Mouse (Mus musculus) hindlimb bud, embryonic 11.5 days (tissue): ENCODE data around the gene Pakap.
A peak's percentile ranks its signal among the peaks of the same experiment; 100 is the strongest.

ENCODE experiments used
- DNase-seq: peaks from one replicate; pipeline ENCODE4 v3.0.0-alpha.2; 2012; ENCODE audit warnings: low read depth, low spot score; ENCODE audit errors: extremely low spot score

The Pakap gene

DNA sequence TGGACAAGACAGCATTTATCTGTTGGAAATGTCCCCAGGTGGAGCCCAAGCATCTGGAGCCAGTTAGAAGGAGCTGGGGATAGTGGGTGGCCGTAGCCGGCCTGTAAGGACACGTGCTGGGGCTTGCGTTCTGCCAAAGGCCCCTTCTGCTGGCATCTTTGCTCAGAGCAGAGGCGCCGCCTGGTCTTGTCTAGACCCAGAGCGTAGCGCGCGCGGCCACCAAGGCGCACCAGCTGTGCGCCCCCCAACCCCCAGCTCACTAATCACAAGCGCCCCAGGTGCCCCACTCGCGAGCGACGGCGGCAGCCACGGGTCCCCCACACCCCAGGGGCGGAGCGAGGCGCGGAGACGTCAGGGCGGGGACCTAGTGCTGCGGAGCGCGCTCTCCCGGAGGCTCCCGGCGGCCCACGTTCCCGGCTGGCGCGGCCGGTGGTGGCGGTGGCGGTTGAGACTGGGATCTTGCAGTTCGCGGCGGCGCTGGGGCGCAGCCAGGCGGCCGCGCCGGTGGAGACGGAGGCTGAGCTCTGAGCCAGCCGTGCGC, at the start of gene Pakap:
TSS of gene Pakap (plus strand) at position 514 of the 541 bp plus-strand sequence.
- no peak for DNase-seq

DNA sequence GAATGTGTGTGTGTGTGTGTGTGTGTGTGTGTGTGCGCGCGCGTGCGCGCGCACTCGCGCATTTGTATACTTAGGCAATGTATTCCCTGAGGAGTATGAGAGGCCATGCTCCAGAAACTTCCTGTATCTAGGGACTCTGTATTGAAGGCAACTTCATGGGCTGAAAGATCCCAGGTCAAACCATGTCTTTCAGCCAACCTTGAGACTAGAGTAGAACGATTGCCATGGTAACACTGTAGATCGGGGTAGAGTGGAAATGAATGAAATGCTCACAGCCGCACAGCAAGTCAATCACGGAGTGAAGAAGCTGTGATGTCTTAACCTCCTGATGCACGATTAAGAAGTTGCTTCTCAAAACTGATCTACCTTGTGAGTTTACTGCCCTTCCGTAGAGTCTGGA, 44.5 kb upstream of the Pakap start:
- DNase-seq: no peak

GRCm38 (mm10) chr4:57524461-57524860, 43.5 kb upstream of the Pakap start:
- DNase-seq: no peak

DNA sequence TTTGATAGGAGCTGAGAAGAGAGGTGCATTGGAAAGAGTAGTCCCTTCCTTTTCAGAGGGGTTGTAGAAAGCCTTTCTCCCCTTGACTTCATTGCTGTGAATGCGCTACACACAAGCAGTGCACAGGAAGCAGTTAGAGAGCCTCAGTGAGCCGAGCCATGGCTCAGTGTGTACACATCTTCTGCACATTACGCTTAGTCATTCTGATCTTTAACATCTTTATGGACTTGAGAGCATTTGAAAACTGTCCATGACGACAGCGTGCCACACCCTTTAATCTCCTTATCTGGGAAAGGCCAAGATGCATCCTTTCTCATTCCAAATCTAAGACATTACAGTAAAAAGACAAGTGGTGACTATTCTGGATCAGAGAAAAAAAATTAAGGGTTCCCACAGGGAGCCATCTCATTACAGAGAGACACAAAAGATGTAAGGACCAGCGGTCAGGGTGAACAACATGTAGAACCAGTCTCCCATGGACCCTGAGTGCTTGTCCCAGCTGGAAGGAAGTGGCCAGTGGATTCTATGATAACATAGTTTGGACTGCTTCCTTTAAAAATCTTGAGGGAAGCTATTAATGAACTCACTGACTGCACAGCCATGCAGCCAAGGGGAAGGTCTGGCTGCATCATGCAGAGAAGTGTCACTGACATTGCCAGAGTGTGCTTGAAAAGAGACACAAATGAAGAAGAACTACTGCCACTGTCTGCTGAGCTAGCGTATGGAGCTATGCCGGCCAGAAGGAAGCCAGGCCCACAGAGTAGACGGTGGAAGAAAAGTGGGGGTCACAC, 42.6 kb upstream of the Pakap start:
- DNase-seq: no peak

DNA sequence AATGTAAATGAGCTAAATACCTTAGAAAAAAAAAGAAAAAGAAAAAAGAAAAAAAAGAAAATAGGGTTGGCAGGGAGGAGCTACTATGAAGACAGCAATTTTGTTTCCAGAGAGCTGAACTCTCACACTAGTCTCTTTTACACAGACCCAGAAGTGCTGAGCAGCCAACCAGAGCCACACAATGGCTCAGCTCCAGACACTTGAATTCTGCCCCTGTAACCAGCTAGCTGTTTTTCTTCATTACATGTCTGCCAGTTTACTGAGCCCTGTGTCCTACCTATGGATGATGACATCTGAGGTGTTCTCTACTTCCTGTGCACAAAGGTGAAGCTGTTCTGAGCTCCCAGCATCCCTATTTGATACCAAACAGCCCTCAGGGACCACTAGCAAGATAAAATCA, 39.7 kb upstream of the Pakap start:
- no peak for DNase-seq

- no peak for DNase-seq
Measured at GRCm38 (mm10) chr4:57533686-57534085, 34.3 kb upstream of the Pakap start.

GRCm38 (mm10) chr4:57534232-57534631, 33.7 kb upstream of the Pakap start:
- no peak for DNase-seq

- DNase-seq: no peak
Measured at GRCm38 (mm10) chr4:57535087-57535486, 32.9 kb upstream of the Pakap start.

- DNase-seq: no peak
Measured at GRCm38 (mm10) chr4:57538029-57538688, 29.8 kb upstream of the Pakap start.

DNA sequence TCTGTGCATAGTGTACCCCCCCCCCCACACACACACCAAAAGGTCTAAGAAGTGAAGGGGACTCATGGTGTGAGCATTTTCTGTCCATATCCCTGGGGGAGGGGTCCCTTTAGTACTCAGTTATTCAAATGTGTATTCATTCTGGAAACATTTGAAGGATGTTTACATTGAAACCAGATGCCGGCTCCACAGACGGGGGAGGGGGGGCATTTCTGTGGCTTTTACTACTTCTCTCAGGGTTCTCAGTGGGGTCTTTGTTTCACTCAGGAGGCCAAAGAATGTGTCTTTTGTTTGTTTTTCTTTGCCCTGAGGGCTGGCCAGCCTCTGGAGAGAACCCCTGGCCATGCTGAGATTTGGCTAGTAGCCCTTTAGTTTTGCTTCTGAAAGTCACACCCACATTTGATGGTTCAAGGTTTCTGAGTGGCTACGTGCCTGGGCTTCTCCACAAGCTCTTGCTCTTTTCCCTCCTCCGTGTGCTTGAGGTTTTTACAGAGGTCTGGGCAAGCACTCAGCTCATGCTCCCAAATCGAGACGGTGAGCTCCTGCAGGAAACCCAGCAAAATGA, 24.2 kb upstream of the Pakap start:
- DNase-seq: peak; percentile 63

DNA sequence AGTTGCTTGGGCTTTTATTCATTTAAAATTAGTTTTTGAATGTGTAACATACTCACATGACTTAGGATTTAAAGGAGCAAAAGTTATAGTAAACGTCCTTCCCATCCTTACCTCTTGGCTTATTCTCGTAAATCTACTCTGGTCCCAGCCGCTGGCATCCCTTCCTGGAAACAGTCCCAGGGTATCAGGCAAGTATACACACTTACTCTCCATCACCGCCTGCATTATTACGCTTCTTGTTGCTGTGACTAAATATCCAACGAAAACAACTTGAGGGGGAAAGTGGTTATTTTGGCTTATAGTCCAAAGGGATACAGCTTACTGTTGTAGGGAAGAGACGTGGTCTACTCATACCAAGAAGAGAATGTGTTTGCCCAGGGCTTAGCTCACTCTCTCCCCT, 20.2 kb upstream of the Pakap start:
- DNase-seq: no peak

DNA sequence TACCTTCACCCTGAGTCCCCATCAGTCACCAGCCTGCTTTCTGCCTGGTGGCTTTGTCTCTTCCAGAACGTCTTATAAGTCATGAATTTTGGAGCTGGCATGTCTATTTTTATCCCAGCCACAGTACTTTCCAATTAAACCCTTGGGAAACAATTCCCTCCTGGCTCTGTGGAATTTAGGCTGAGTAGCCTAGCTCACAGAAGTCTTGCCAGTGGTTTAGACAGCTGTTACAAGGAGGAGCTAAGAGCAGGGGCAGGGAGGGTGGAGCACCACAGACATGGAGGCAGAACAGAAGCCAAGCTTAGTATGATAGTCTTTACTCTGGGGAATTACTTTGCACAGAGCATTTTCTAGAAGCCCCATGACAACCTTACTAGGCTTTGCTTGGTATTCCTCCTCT, 17.8 kb upstream of the Pakap start:
- DNase-seq: no peak

GRCm38 (mm10) chr4:57557102-57557501, 10.9 kb upstream of the Pakap start:
- no peak for DNase-seq

GRCm38 (mm10) chr4:57559438-57559837, 8.5 kb upstream of the Pakap start:
- DNase-seq: no peak

- no peak for DNase-seq
Measured at GRCm38 (mm10) chr4:57560010-57560409, 8.0 kb upstream of the Pakap start.

GRCm38 (mm10) chr4:57561055-57561454, 6.9 kb upstream of the Pakap start:
- no peak for DNase-seq

- no peak for DNase-seq
Measured at GRCm38 (mm10) chr4:57565283-57565682, 2.7 kb upstream of the Pakap start.

DNA sequence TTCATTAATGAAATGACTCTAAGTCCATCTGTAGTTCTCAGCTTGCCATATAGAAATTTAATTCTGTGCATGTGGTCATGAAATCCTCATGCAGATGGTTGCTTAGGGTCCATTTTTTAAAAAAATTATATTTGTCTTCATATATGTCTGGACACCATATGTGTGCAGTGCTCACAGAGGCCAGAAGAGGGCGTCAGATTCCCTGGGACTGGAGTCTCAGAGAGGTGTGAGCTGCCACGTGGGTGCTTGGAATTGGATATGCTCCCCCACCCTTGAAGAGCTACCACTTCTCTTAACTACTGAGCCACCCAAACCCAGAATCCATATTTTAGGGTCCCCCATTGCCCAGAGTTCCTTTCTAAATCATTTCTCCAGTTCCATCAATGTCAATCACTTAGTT, 2.2 kb upstream of the Pakap start:
- no peak for DNase-seq

- DNase-seq: no peak
Measured at GRCm38 (mm10) chr4:57568268-57569068, 489 bp downstream of the Pakap start.

- DNase-seq: no peak
Measured at GRCm38 (mm10) chr4:57569069-57569355, 1.0 kb downstream of the Pakap start.

GRCm38 (mm10) chr4:57569711-57570110, 1.7 kb downstream of the Pakap start:
- DNase-seq: no peak
